Mouse (Mus musculus): ENCODE data around the gene Zer1.
A peak's percentile ranks its signal among the peaks of the same experiment; 100 is the strongest.

Gene Zer1

DNA sequence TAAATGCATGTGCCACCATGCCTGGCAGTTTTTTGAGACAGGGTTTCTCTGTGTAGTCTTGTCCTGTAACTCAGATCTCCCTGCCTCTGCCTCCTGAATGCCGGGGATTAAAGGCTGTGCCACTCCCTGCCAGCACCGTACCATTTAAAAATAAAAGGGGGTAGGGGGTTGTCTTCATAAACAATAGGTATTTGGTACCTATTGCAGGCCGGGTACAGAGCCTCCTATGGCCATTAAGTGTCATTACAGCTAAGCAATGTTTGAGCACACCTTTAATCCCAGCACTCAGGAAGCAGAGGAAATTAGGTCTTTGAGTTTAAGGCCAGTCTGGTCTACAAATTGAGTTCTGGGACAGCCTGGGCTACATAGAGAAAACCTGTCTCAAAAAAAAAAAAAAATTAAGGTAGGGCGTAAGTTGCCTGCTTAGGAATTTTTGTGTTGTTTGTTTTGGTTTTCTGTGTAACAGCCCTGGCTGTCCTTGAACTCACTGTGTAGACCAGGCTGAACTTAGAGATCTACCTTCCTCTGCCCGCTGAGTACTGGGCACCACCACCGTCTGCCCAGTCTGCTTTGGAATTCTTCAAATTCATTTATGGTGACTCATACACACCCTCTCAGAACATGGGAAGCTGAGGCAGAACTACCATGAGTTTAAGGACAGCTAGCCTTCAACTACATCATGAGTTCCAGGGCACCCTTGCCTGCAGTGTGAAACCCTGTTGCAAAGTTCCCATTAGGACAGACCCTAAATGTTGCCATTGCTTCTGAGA, 72.2 kb downstream of the Zer1 start:
- DNase-seq (ENCODE audit: low spot score in 2 of 2): no peak

DNA sequence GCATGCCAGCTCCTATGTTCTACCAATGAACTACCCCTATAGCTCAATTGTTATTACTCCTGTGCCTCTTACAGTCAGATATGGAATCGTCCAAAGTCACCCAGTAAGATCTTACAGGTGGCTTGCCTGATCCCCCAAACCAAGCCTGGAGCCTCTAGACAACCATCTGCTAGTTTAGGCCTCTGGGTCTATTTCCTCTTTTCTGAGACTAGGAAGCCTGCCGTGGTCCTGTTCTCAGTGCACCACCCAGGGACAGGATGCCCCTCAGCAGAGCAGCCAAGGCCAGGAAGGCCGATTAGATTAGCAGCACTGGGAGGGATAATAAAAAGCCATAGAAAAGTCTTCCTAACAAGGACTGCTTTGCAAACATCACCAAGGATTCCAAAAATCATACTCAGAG, 74.6 kb downstream of the Zer1 start:
- no peak for DNase-seq (ENCODE audit: low spot score in 2 of 2)

DNA sequence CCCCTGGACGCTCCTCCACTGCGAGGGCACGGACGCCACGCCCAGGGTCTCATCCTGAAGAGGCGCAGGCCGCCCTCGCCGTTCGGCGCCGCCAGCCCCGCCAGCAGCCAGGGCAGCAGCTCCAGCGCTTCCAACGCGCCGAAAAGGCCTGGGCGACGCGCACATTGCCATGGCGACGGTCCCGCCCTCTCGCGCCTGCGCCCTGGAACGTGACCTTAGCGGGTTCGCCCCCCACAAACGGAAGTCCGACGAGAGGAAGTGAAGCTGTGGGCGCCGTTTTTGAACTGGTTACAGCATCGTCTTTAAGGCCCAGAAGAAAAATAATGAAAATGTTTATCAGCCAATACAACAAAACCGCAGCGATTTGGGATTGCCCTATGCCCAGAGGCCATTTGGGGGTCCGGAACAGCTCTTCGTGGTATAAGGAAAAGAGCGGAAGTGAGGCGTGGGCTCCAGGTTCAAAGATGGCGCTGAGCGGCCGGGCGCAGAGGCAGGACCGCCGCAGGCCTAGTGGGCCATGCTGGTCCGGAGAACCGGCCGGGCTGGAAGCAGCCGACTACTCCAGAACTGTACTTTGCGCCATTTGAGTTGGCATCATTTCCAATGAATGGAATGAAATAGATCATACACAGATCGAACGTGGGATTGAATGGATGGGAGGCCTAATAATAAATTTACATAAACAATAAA, 75.5 kb downstream of the Zer1 start, which contains the start of gene Wdr34:
TSS of gene Wdr34 (minus strand) at position 183 of the 690 bp plus-strand sequence.
- peak; percentile 97 to 99 for DNase-seq (ENCODE audit: low spot score in 2 of 2)

DNA sequence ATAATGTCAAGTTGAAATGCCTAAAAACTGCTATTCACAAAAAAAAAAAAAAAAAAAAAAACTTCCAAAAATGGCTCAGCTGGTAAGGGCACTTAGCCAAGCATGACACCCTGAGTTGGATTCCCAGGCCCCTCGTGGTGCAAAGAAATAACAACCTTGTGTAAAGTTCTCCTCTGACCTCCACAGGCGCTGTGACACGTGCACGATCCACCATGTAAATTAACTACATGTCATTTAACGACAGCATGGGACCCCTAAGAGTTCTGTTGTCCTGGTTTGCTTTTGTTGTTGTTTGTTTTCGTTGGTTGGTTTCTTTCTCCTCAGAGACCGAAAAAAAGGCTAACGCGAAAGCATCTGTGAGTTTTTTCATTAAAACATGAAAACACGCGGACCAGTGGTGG, 76.3 kb downstream of the Zer1 start:
- DNase-seq (ENCODE audit: low spot score in 2 of 2): no peak
